Mouse (Mus musculus): ENCODE data around the gene Gm20425.

Gene Gm20425

DNA sequence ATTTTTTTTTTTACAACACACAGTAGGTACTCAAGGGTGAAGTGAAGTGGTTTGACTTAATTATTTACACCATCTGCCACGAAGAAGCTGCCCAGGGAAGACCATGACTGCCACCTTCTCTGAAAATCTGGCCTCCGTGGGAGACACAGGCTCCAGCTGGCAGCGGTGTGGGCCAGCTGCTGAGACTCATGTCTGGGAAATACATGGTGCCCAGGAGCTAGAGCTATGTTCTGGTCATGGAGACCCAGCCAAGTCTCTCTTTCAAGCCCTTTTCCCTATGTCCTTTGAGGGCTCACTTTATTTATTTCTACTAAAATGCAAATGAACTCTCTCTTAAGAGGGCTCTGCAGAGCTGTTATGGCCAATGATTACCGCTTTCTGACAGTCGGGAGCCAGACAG lies 76.8 kb downstream of the Gm20425 start:
- DNase-seq (ENCODE audit: low spot score), result no peak

GRCm38 (mm10) chr9:103149074-103149799 lies 80.9 kb downstream of the Gm20425 start:
- no peak for DNase-seq (ENCODE audit: low spot score)

GRCm38 (mm10) chr9:103147103-103147502 lies 83.0 kb downstream of the Gm20425 start:
- DNase-seq (ENCODE audit: low spot score), result no peak

GRCm38 (mm10) chr9:103146703-103147102 lies 83.4 kb downstream of the Gm20425 start:
- peak; percentile 37 for DNase-seq (ENCODE audit: low spot score)

DNA sequence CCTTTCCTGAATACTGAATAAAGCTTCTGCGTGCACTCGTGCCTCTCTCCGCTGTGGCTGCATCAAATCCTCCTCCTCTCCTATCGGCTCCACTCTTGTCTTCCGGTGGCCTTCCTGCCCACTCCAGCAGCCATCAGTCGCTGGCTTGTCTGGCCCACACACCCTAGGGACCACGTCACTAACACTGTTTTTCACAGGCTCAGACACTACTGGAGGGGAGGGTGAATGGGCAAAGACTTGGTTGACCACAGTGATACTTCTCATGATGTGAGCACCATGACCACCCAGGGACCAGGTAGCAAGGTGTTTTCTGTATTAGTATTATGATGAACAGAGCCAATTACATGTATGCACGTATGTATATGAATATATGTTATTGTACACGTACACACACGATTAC lies 83.8 kb downstream of the Gm20425 start:
- DNase-seq (ENCODE audit: low spot score), result no peak

DNA sequence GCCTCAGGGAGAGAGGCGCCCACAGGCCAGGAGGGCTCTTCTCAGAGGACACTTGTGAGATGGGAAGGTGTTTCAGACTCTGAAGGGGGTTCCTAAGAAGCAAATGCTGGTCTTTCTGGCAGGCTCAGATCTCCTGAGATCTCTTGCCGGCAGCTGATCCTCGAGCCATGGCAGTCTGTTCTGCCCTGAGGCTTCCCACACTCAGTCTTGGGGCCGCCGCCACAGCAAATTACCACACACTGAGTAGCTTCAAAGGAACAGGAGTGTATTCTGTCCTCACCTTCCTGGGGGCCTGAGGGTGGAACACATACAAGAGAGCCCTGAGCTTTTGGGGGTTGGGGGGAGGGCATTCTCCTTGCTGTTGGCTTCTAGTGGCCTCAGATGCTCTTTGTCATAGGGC lies 84.8 kb downstream of the Gm20425 start:
- DNase-seq (ENCODE audit: low spot score), result no peak

DNA sequence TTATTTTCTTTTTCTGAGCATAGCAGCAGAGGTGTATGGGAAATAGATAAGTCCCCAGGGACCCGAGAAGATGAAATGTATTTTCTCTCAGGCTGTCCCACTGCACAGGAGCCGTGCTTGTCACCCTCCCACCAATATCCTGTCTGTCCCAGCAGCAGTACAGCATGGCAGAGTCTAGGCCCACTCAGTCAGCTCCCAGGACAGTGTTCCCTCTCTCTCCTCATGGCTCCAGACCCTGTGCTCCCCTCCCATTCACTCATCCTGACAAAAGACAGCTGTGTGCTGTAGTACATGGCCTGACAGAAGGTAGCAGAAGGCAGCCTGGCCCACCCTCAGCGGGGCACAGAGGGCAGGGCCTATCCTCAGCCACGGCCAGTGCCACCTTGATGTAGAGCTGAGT lies 86.2 kb downstream of the Gm20425 start:
- no peak for DNase-seq (ENCODE audit: low spot score)

DNA sequence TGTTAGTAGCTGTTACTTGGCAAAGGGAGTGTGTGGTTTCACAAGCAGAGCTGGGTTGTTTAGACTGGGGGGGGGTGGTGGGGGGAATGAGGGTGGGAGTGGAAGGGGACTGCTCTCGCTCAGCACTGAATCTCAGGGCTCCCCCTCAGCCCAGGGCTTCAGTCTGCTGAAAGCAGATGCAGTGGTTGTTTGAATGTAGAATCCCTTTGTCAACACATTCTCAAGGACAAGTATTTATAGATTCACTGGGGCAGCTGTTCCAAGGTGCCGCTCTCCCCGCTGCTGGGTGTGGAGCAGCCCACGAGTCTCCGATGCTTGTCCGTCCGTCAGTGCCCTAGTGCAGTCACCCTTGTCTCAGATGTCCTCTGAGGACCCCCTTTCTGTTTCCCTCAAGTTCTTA lies 88.8 kb downstream of the Gm20425 start:
- DNase-seq (ENCODE audit: low spot score), result no peak

- DNase-seq (ENCODE audit: low spot score), result no peak
These were observed 89.7 kb downstream of the Gm20425 start for GRCm38 (mm10) chr9:103140384-103140783.
